Mouse (Mus musculus) bone marrow, adult 2 months (tissue): ENCODE results near the gene Nfkbil1. TPM values are rescaled to one million over a fixed set of nuclear protein-coding genes. Genes with fewer than 3 reads are reported as not detected.

Experiments used
- H3K27ac ChIP-seq: fragments of 200-500 bp; 2 replicates; pipeline ENCODE4 v1.5.1; 2012; ENCODE audit warnings: low read depth, mild to moderate bottlenecking, control low read depth, inconsistent platforms, low read length; ENCODE audit not compliant: control insufficient read depth, poor library complexity, insufficient read depth
- H3K4me1 ChIP-seq: fragments of 200-500 bp; 2 replicates; pipeline ENCODE4 v1.6.1; 2011; ENCODE audit warnings: low read length; ENCODE audit not compliant: control insufficient read depth, insufficient read depth
- H3K4me3 ChIP-seq: fragments of 200-500 bp; replicated peaks from 2 replicates; pipeline ENCODE3; 2011; ENCODE audit warnings: mild to moderate bottlenecking, low read depth, low read length, control low read depth; ENCODE audit not compliant: control insufficient read depth
- CTCF ChIP-seq: fragments of 200-500 bp; IDR thresholded peaks from 2 replicates; pipeline ENCODE4 v1.5.1; 2011; ENCODE audit warnings: low read length, control low read depth; ENCODE audit not compliant: control insufficient read depth, insufficient read depth
- POLR2A ChIP-seq: fragments of 200-500 bp; IDR thresholded peaks from 2 replicates; pipeline ENCODE4 v1.6.1; 2011; ENCODE audit warnings: low read depth, mild to moderate bottlenecking, control low read depth, low read length, borderline replicate concordance; ENCODE audit not compliant: control insufficient read depth
- WGBS: fragments of 180-500 bp; shearing (Covaris S2); methylation state at CpG from one replicate; pipeline ENCODE4 v1.1.7; 2018; 5-methylcytosine and 5-hydroxymethylcytosine counted together
- polyA plus RNA-seq: library from polyadenylated mRNA; stranded (reverse); fragments of >200 nt; gene quantifications from 2 replicates; pipeline ENCODE4 v1.2.4, GENCODE M21; 2011; ENCODE audit warnings: low replicate concordance; ENCODE audit not compliant: missing spikeins, insufficient read depth, insufficient read length

Gene Nfkbil1
- polyA plus RNA-seq, 1 experiment: 24.9 TPM

GRCm38 (mm10) chr17:35225456-35225855 is 10.1 kb downstream of the Nfkbil1 start:
- 89% methylated on average over 5 of the region's 5 CpGs for WGBS
- TF ChIP-seq CTCF (no peak), POLR2A (no peak)
- no peak overlapping the region for H3K4me3 ChIP-seq
- no peak overlapping the region for H3K27ac ChIP-seq
- peaks cover 12% of the 10 kb centered on the region for H3K4me1 ChIP-seq

GRCm38 (mm10) chr17:35224641-35225040 is 11.0 kb downstream of the Nfkbil1 start:
- no peak for TF ChIP-seq POLR2A
- TF ChIP-seq CTCF: no peak
- H3K4me3 ChIP-seq: no peak overlapping the region
- H3K4me1 ChIP-seq: peaks cover 14% of the 10 kb centered on the region
- no peak overlapping the region for H3K27ac ChIP-seq
- 86% methylated on average over 4 of the region's 4 CpGs for WGBS

GRCm38 (mm10) chr17:35222299-35222698 is 13.3 kb downstream of the Nfkbil1 start:
- WGBS: 15% methylated on average over 6 of the region's 6 CpGs
- TF ChIP-seq CTCF (no peak), POLR2A (no peak)
- Histone ChIP-seq H3K4me1 (peaks cover 20% of the 10 kb centered on the region), H3K4me3 (no peak overlapping the region), H3K27ac (peak overlapping the region; percentile 46)

GRCm38 (mm10) chr17:35220156-35220952 is 15.2 kb downstream of the Nfkbil1 start, which contains the start of gene Gm16181:
Gm16181 (plus strand) TSS chr17:35220834.
- WGBS: 45% methylated on average over 28 of the region's 28 CpGs
- H3K27ac ChIP-seq: peak within 1 kb of the TSS; percentile 85
- H3K4me1 ChIP-seq: peaks cover 15% of the 10 kb centered on the region

GRCm38 (mm10) chr17:35219601-35220041 is 16.0 kb downstream of the Nfkbil1 start:
- TF ChIP-seq POLR2A (no peak), CTCF (no peak)
- peaks cover 15% of the 10 kb centered on the region for H3K4me1 ChIP-seq
- H3K4me3 ChIP-seq: no peak overlapping the region
- H3K27ac ChIP-seq: peak overlapping the region; percentile 85
- 4% methylated on average over 6 of the region's 6 CpGs for WGBS

More at GRCm38 (mm10) chr17:35220156-35220952, 15.2 kb downstream of the Nfkbil1 start, which contains the start of gene Gm16181:
- no peak within 1 kb of the TSS for H3K4me3 ChIP-seq
- TF ChIP-seq POLR2A (no peak; the same call in 1 of the 2 replicates), CTCF (no peak)

GRCm38 (mm10) chr17:35218516-35219193 is 16.9 kb downstream of the Nfkbil1 start:
- WGBS: 2% methylated on average over 18 of the region's 18 CpGs
- TF ChIP-seq POLR2A (no peak), CTCF (no peak)
- H3K4me3 ChIP-seq: peak overlapping the region; percentile 40
- H3K27ac ChIP-seq: peak overlapping the region; percentile 85
- H3K4me1 ChIP-seq: peaks cover 14% of the 10 kb centered on the region

- 83% methylated on average over 5 of the region's 5 CpGs for WGBS
- Histone ChIP-seq H3K27ac (no peak overlapping the region), H3K4me3 (no peak overlapping the region), H3K4me1 (peaks cover 16% of the 10 kb centered on the region)
- TF ChIP-seq CTCF: no peak
- TF ChIP-seq POLR2A: no peak
These were observed 22.5 kb downstream of the Nfkbil1 start for GRCm38 (mm10) chr17:35213071-35213470.

- peaks cover 13% of the 10 kb centered on the region for H3K4me1 ChIP-seq
- TF ChIP-seq CTCF: no peak
- no peak for TF ChIP-seq POLR2A
- H3K4me3 ChIP-seq: no peak overlapping the region
- no peak overlapping the region; the same call in 1 of the 2 replicates for H3K27ac ChIP-seq
- 63% methylated on average over 3 of the region's 3 CpGs for WGBS
These were observed 25.0 kb downstream of the Nfkbil1 start for GRCm38 (mm10) chr17:35210593-35210992.
